Mouse (Mus musculus): ENCODE measurements around the gene Mast4.

Mast4 gene

GRCm38 (mm10) chr13:102851253-102851652 lies 483.0 kb downstream of the Mast4 start:
- DNase-seq, result no peak

- no peak for DNase-seq
These were observed 483.7 kb downstream of the Mast4 start for GRCm38 (mm10) chr13:102850594-102850993.

GRCm38 (mm10) chr13:102849068-102849467 lies 485.2 kb downstream of the Mast4 start:
- DNase-seq, result no peak

GRCm38 (mm10) chr13:102846473-102846872 lies 487.8 kb downstream of the Mast4 start:
- no peak for DNase-seq

GRCm38 (mm10) chr13:102842715-102843114 lies 491.6 kb downstream of the Mast4 start:
- DNase-seq, result no peak

- DNase-seq, result no peak
These were observed 492.1 kb downstream of the Mast4 start for GRCm38 (mm10) chr13:102842237-102842636.

- DNase-seq, result no peak
These were observed 494.4 kb downstream of the Mast4 start for GRCm38 (mm10) chr13:102839741-102840482.

GRCm38 (mm10) chr13:102837427-102837826 lies 496.9 kb downstream of the Mast4 start:
- no peak for DNase-seq

- no peak for DNase-seq
These were observed 499.0 kb downstream of the Mast4 start for GRCm38 (mm10) chr13:102835336-102835735.

- DNase-seq, result no peak
These were observed 516.0 kb downstream of the Mast4 start for GRCm38 (mm10) chr13:102818287-102818686.

- DNase-seq, result no peak
These were observed 517.6 kb downstream of the Mast4 start for GRCm38 (mm10) chr13:102816689-102817088.

- DNase-seq, result no peak
These were observed 519.1 kb downstream of the Mast4 start for GRCm38 (mm10) chr13:102815158-102815557.

- DNase-seq, result no peak
These were observed 523.0 kb downstream of the Mast4 start for GRCm38 (mm10) chr13:102811129-102811832.

GRCm38 (mm10) chr13:102806652-102807051 lies 527.6 kb downstream of the Mast4 start:
- DNase-seq, result no peak

GRCm38 (mm10) chr13:102805190-102805589 lies 529.1 kb downstream of the Mast4 start:
- DNase-seq, result no peak

GRCm38 (mm10) chr13:102803206-102803605 lies 531.1 kb downstream of the Mast4 start:
- no peak for DNase-seq

- no peak for DNase-seq
These were observed 542.1 kb downstream of the Mast4 start for GRCm38 (mm10) chr13:102792157-102792556.

- no peak for DNase-seq
These were observed 543.6 kb downstream of the Mast4 start for GRCm38 (mm10) chr13:102790601-102791155.

GRCm38 (mm10) chr13:102786666-102787230 lies 547.5 kb downstream of the Mast4 start:
- DNase-seq, result no peak

- DNase-seq, result no peak
These were observed 550.6 kb downstream of the Mast4 start for GRCm38 (mm10) chr13:102783531-102784310.

GRCm38 (mm10) chr13:102779275-102779674 lies 555.0 kb downstream of the Mast4 start:
- no peak for DNase-seq

GRCm38 (mm10) chr13:102778859-102779258 lies 555.4 kb downstream of the Mast4 start:
- DNase-seq, result no peak

- no peak for DNase-seq
These were observed 558.8 kb downstream of the Mast4 start for GRCm38 (mm10) chr13:102775506-102775905.
